Mouse (Mus musculus) CH12.LX (cell line): ENCODE results near the gene Lbh.

Experiments
- CHD2 ChIP-seq: IDR thresholded peaks from 2 replicates; pipeline ENCODE4 v1.6.1; 2011; ENCODE audit warnings: low read length, improper control_type of control experiment
- CTCF ChIP-seq, 2 experiments: IDR thresholded peaks in 1 of 2; conservative IDR thresholded peaks in 1 of 2; 2 replicates each; pipeline ENCODE4 v1.5.1; 2011 to 2012; ENCODE audit warnings: low read depth in 2 of 2, low read length in 2 of 2, improper control_type of control experiment in 1 of 2, inconsistent platforms in 1 of 2, mild to moderate bottlenecking in 1 of 2, moderate library complexity in 1 of 2
- EP300 ChIP-seq: IDR thresholded peaks from 2 replicates; pipeline ENCODE4 v1.6.1; 2011; ENCODE audit warnings: low read length, improper control_type of control experiment
- MAX ChIP-seq: IDR thresholded peaks from 2 replicates; pipeline ENCODE4 v1.6.1; 2011; ENCODE audit warnings: low read length, improper control_type of control experiment
- MEF2A ChIP-seq: IDR thresholded peaks from 2 replicates; pipeline ENCODE4 v1.6.1; 2014; ENCODE audit warnings: low read depth, mild to moderate bottlenecking, inconsistent platforms, low read length, improper control_type of control experiment, borderline replicate concordance
- MXI1 ChIP-seq: IDR thresholded peaks from 2 replicates; pipeline ENCODE4 v1.6.1; 2011; ENCODE audit warnings: mild to moderate bottlenecking, low read depth, low read length, improper control_type of control experiment
- SIN3A ChIP-seq: IDR thresholded peaks from 2 replicates; pipeline ENCODE4 v1.6.1; 2012; ENCODE audit warnings: low read length, improper control_type of control experiment, inconsistent platforms

DNA sequence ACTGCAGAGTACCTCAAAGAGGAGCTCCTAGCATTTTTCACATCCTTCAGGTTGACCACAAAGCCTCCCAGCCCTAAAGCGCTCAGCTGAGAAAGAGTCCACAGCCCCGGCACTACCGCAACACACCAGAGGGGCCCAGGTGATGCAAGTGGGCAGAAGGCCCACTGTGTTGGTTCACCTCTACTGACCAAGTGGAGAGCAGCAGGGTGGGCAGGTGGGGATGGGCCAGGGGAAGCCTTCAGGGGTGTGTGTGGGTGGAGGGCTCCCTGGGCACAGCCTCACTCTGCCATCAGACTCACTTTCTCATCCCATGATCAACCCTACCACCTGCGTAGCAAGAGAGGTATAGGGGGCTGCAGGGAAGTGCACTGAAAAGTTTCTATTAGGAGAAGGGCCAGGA, 42.1 kb downstream of the Lbh start:
- TF ChIP-seq CTCF (conservative IDR thresholded peaks at IDR 0.05 in 1 of 2, IDR thresholded peaks at IDR 0.05 in 1 of 2; ENCODE audit: low read depth in 2 of 2, low read length in 2 of 2) (no peak), SIN3A (no peak), MEF2A (no peak), CHD2 (no peak), EP300 (no peak), MAX (no peak), MXI1 (no peak)
